Mouse (Mus musculus) liver, adult 2 months (tissue): ENCODE measurements around the gene Liph. TPM values are rescaled to one million over a fixed set of nuclear protein-coding genes. Genes with fewer than 3 reads are reported as not detected.
A peak's percentile ranks its signal among the peaks of the same experiment; 100 is the strongest.

Experiments
- DNase-seq: peaks from one replicate; pipeline ENCODE4 v3.0.0-alpha.2; 2011; ENCODE audit warnings: low read depth, low spot score; ENCODE audit errors: extremely low read depth
- H3K27ac ChIP-seq: fragments of 200-500 bp; replicated peaks from 2 replicates; pipeline ENCODE4 v1.5.1; 2012; ENCODE audit warnings: low read depth, mild to moderate bottlenecking, control low read depth, inconsistent platforms, low read length; ENCODE audit not compliant: insufficient read depth
- H3K27me3 ChIP-seq: fragments of 200-500 bp; 2 replicates; pipeline ENCODE4 v1.6.1; 2012; ENCODE audit warnings: mild to moderate bottlenecking, moderate library complexity, low read length, inconsistent platforms; ENCODE audit not compliant: control insufficient read depth, insufficient read depth
- H3K36me3 ChIP-seq: fragments of 200-500 bp; 2 replicates; pipeline ENCODE4 v1.6.1; 2012; ENCODE audit warnings: low read length, inconsistent platforms; ENCODE audit not compliant: control insufficient read depth, insufficient read depth
- H3K4me1 ChIP-seq: fragments of 200-500 bp; 2 replicates; pipeline ENCODE4 v1.6.1; 2011; ENCODE audit warnings: low read length; ENCODE audit not compliant: control insufficient read depth, insufficient read depth
- H3K4me3 ChIP-seq: fragments of 200-500 bp; 2 replicates; pipeline ENCODE4 v1.5.1; 2011; ENCODE audit warnings: low read depth, mild to moderate bottlenecking, control low read depth, low read length, moderate library complexity; ENCODE audit not compliant: insufficient read depth
- H3K79me2 ChIP-seq: fragments of 200-500 bp; 2 replicates; pipeline ENCODE4 v1.6.1; 2012; ENCODE audit warnings: inconsistent platforms, mild to moderate bottlenecking, low read length, moderate library complexity; ENCODE audit not compliant: control insufficient read depth, insufficient read depth
- H3K9ac ChIP-seq: fragments of 200-500 bp; 2 replicates; pipeline ENCODE4 v1.6.1; 2012; ENCODE audit warnings: low read depth, mild to moderate bottlenecking, control low read depth, inconsistent platforms, low read length
- CTCF ChIP-seq: fragments of 200-500 bp; IDR thresholded peaks from 2 replicates; pipeline ENCODE4 v1.5.1; 2011; ENCODE audit warnings: low read depth, low read length, control low read depth
- POLR2A ChIP-seq: fragments of 200-500 bp; IDR thresholded peaks from 2 replicates; pipeline ENCODE4 v1.6.1; 2011; ENCODE audit warnings: low read length, control low read depth; ENCODE audit not compliant: insufficient read depth; ENCODE audit errors: extremely low read depth
- WGBS: fragments of 180-500 bp; shearing (Covaris S2); methylation state at CpG from one replicate; pipeline ENCODE4 v1.1.7; 2018; 5-methylcytosine and 5-hydroxymethylcytosine counted together
- polyA plus RNA-seq: library from polyadenylated mRNA; depleted of rRNA; stranded (reverse); fragments of >200 nt; gene quantifications from 2 replicates; pipeline ENCODE4 v1.2.3, GENCODE M21; 2012
- total RNA-seq: library from RNA; depleted of rRNA; stranded (reverse); fragments of >200 nt; gene quantifications from 2 replicates; pipeline ENCODE4 v1.2.3, GENCODE M21; 2014

The Liph gene
- total and polyA plus RNA-seq, 2 experiments, result 0.09 to 0.12 TPM

DNA sequence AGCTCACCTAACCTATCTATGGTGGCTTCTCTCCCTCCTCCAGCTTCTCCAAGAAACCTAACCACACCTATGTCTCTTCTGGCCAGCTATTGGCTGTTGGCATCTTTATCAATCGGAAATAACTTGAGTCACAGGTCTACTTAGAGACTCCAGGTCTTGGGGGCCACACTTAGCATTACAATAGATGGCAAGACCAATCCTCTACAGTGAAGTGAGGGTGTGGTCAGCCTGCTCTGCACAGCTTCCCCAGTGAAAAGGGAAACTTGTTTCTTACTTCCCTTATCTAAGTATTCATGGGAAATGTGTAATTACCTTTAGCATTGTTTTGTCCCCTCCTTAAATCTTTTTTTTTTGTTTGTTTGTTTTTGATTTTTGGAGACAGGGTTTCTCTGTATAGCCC, 20.1 kb upstream of the Liph start:
- H3K79me2 ChIP-seq, result peaks cover 3% of the 10 kb centered on the region; the same call in 1 of the 2 replicates
- peaks cover 35% of the 10 kb centered on the region for H3K36me3 ChIP-seq
- H3K27ac ChIP-seq, result no peak overlapping the region
- TF ChIP-seq CTCF (no peak), POLR2A (no peak)
- DNase-seq, result no peak
- H3K4me3 ChIP-seq, result no peak overlapping the region
- no peaks in the 10 kb centered on the region for H3K27me3 ChIP-seq
- 94% methylated on average over 1 of the region's 1 CpGs for WGBS
- H3K4me1 ChIP-seq, result no peaks in the 10 kb centered on the region
- no peak overlapping the region for H3K9ac ChIP-seq

DNA sequence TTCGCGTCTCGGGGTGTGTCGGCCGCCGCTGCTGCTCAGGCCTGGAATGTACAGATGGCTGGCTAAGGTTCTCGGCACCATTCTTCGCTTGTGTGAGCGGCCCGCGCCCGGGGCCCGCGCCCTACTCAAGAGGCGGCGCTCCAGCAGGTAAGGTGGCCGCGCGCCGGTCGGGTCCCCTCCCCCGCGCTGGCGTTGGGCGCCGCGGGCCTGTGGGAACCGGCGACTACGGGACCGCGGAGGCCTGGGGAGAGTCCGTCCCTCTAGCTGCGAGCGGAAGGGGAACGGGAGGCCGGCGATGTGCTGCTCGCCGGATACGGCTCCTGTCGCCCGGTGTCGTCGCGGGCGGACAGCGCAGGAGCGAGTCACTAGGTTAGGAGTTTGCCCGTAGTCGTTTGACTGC, 14.1 kb upstream of the Liph start:
- Histone ChIP-seq H3K4me3 (peak overlapping the region; percentile 98), H3K27me3 (no peaks in the 10 kb centered on the region), H3K79me2 (peaks cover 8% of the 10 kb centered on the region; the same call in 1 of the 2 replicates), H3K27ac (peak overlapping the region; percentile 29; the same call in 1 of the 2 replicates), H3K36me3 (peaks cover 2% of the 10 kb centered on the region; the same call in 1 of the 2 replicates), H3K9ac (peak overlapping the region; percentile 92), H3K4me1 (peaks cover 3% of the 10 kb centered on the region; the same call in 1 of the 2 replicates)
- no peak for DNase-seq
- WGBS, result under 1% methylated on average over 51 of the region's 51 CpGs
- no peak for TF ChIP-seq CTCF
- no peak for TF ChIP-seq POLR2A

DNA sequence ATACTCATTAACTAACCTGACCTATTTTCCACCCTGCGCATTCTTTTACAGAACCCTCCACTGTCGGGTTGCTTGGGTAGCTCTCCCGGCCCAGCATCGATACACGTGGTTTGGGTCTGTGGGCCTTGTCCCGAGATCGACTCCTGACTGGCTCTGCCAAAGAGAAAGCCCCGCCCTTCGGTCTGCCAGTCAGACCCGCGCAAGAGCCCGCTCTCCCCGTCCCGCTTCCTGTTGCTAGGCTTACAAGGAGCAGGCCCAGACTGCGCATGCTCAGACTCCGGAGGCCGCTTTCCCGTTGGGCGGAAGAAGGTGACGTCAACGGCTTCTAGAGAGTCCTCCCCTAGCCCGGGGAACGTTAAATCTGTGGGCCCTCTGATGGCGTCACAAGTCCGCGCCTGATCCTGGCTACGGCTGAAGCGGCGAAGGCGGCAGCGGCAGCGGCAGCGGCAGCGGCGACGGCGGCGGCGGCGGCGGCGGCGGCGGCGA, 13.7 kb upstream of the Liph start, which contains the start of gene Senp2:
TSS of gene Senp2 (plus strand) at position 386 of the 486 bp plus-strand sequence.
- Histone ChIP-seq H3K36me3 (no peaks in the 10 kb centered on the region), H3K4me3 (peak within 1 kb of the TSS; percentile 98), H3K27me3 (no peaks in the 10 kb centered on the region), H3K4me1 (peaks cover 3% of the 10 kb centered on the region; the same call in 1 of the 2 replicates), H3K79me2 (peaks cover 8% of the 10 kb centered on the region; the same call in 1 of the 2 replicates), H3K9ac (peak within 1 kb of the TSS; percentile 92), H3K27ac (peak within 1 kb of the TSS; percentile 29; the same call in 1 of the 2 replicates)
- under 1% methylated on average over 44 of the region's 45 CpGs for WGBS
- peak; percentile 98 for DNase-seq
- TF ChIP-seq CTCF (no peak), POLR2A (peak; percentile 56; the same call in 1 of the 2 replicates)

DNA sequence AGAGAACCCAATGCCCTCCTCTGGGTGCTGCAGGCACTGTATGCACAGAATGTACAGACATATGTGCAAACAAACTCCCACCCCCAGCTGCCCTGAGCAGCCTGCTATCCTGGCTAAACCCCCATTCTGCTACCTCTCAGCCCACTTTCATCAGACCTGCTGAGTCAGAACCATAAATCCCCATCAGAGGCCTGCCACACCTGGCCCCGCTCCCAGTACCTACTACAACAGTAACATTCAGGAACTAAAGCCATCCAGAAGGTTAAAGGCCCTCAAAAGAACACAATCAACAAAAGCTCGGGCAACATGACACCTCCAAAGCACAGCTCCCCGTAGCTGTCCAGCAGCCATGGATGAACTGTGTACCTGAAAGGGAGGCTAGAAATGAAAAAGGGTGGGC, 6.1 kb upstream of the Liph start:
- no peaks in the 10 kb centered on the region for H3K27me3 ChIP-seq
- no peaks in the 10 kb centered on the region for H3K36me3 ChIP-seq
- no peak overlapping the region for H3K9ac ChIP-seq
- H3K79me2 ChIP-seq, result no peaks in the 10 kb centered on the region
- H3K4me1 ChIP-seq, result no peaks in the 10 kb centered on the region
- no peak for TF ChIP-seq POLR2A
- TF ChIP-seq CTCF, result no peak
- DNase-seq, result no peak
- H3K4me3 ChIP-seq, result no peak overlapping the region
- H3K27ac ChIP-seq, result no peak overlapping the region
- WGBS, result 67% methylated on average over 3 of the region's 3 CpGs

DNA sequence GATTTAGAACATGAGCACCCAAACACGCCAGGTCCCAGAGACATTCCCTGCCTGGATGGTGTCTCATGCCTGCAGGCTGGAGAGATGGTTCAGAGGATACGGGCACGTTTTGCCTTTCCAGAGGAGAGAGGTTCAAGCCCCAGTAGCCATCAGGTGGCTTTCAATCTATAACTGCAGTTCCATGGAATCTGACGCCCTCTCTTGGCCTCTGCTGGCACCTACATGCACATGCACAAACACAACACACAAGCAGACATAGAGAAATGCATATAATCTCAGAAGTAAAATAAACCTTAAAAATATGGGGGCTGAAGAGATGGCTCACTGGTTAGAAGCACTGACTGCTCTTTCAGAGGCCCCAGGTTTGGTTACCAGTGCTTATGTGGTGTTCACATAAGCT, 5.7 kb upstream of the Liph start:
- Histone ChIP-seq H3K4me3 (no peak overlapping the region), H3K36me3 (no peaks in the 10 kb centered on the region), H3K4me1 (no peaks in the 10 kb centered on the region), H3K9ac (no peak overlapping the region), H3K27me3 (no peaks in the 10 kb centered on the region), H3K79me2 (no peaks in the 10 kb centered on the region), H3K27ac (no peak overlapping the region)
- TF ChIP-seq CTCF, result peak; percentile 13; the same call in 1 of the 2 replicates
- no peak for TF ChIP-seq POLR2A
- 77% methylated on average over 4 of the region's 4 CpGs for WGBS
- DNase-seq, result no peak
